Mouse (Mus musculus): ENCODE measurements around the gene Apol6.

The Apol6 gene

GRCm38 (mm10) chr15:77044597-77045320, at the start of gene Apol6:
Gene Apol6, plus strand, starts transcription at chr15:77044729.
- DNase-seq: no peak

- DNase-seq: no peak
Observed at GRCm38 (mm10) chr15:76998048-76998447, 46.5 kb upstream of the Apol6 start.

GRCm38 (mm10) chr15:76998878-76999588, 45.5 kb upstream of the Apol6 start:
- no peak for DNase-seq

GRCm38 (mm10) chr15:77003173-77003867, 41.2 kb upstream of the Apol6 start:
- no peak for DNase-seq

GRCm38 (mm10) chr15:77003868-77004215, 40.7 kb upstream of the Apol6 start:
- peak; percentile 62 for DNase-seq

- no peak for DNase-seq
Observed at GRCm38 (mm10) chr15:77008851-77009250, 35.7 kb upstream of the Apol6 start.

GRCm38 (mm10) chr15:77013753-77014241, 30.7 kb upstream of the Apol6 start:
- DNase-seq: peak; percentile 65

GRCm38 (mm10) chr15:77014431-77014830, 30.1 kb upstream of the Apol6 start:
- no peak for DNase-seq

- no peak for DNase-seq
Observed at GRCm38 (mm10) chr15:77014985-77015384, 29.5 kb upstream of the Apol6 start.

- DNase-seq: no peak
Observed at GRCm38 (mm10) chr15:77016509-77016908, 28.0 kb upstream of the Apol6 start.

GRCm38 (mm10) chr15:77017897-77018296, 26.6 kb upstream of the Apol6 start:
- no peak for DNase-seq

GRCm38 (mm10) chr15:77018740-77019340, 25.7 kb upstream of the Apol6 start:
- DNase-seq: peak; percentile 58

- no peak for DNase-seq
Observed at GRCm38 (mm10) chr15:77019533-77019932, 25.0 kb upstream of the Apol6 start.

- DNase-seq: no peak
Observed at GRCm38 (mm10) chr15:77020136-77020535, 24.4 kb upstream of the Apol6 start.

GRCm38 (mm10) chr15:77021056-77021455, 23.5 kb upstream of the Apol6 start:
- DNase-seq: no peak

- no peak for DNase-seq
Observed at GRCm38 (mm10) chr15:77021851-77022250, 22.7 kb upstream of the Apol6 start.

- no peak for DNase-seq
Observed at GRCm38 (mm10) chr15:77022401-77022957, 22.1 kb upstream of the Apol6 start.

GRCm38 (mm10) chr15:77025884-77026583, 18.5 kb upstream of the Apol6 start:
- no peak for DNase-seq

- DNase-seq: no peak
Observed at GRCm38 (mm10) chr15:77027117-77027516, 17.4 kb upstream of the Apol6 start.

- no peak for DNase-seq
Observed at GRCm38 (mm10) chr15:77027675-77028074, 16.9 kb upstream of the Apol6 start.

- peak; percentile 77 for DNase-seq
Observed at GRCm38 (mm10) chr15:77029331-77029991, 15.1 kb upstream of the Apol6 start.

- DNase-seq: no peak
Observed at GRCm38 (mm10) chr15:77031271-77031670, 13.3 kb upstream of the Apol6 start.
